Mouse (Mus musculus) E14TG2a.4 (cell line): ENCODE measurements around the gene Parp3.
A peak's percentile ranks its signal among the peaks of the same experiment; 100 is the strongest.

Experiments
- H3K27me3 ChIP-seq: 2 replicates; pipeline ENCODE4 v1.6.1; 2014; ENCODE audit warnings: low read length, control low read depth; ENCODE audit not compliant: insufficient read depth
- H3K36me3 ChIP-seq: 2 replicates; pipeline ENCODE4 v1.6.1; 2014; ENCODE audit warnings: low read length, control low read depth; ENCODE audit not compliant: insufficient read depth
- H3K4me1 ChIP-seq: replicated peaks from 2 replicates; pipeline ENCODE4 v1.6.1; 2014; ENCODE audit warnings: low read depth, low read length, control low read depth
- H3K4me3 ChIP-seq: replicated peaks from 2 replicates; pipeline ENCODE4 v1.5.1; 2014; ENCODE audit warnings: mild to moderate bottlenecking, low read length
- H3K9me3 ChIP-seq: 2 replicates; pipeline ENCODE4 v1.6.1; 2014; ENCODE audit warnings: low read length, control low read depth
- CTCF ChIP-seq: conservative IDR thresholded peaks from 2 replicates; pipeline ENCODE4 v1.5.1; 2014; ENCODE audit warnings: low read length
- NANOG ChIP-seq: IDR thresholded peaks from 2 replicates; pipeline ENCODE4 v1.6.1; 2014; ENCODE audit warnings: borderline replicate concordance, low read length, mixed read lengths
- POU5F1 ChIP-seq: IDR thresholded peaks from 2 replicates; pipeline ENCODE4 v1.6.1; 2014; ENCODE audit warnings: low read length, borderline replicate concordance

The Parp3 gene

GRCm38 (mm10) chr9:106457920-106458319, 18.8 kb downstream of the Parp3 start:
- Histone ChIP-seq H3K9me3 (no peaks in the 10 kb centered on the region), H3K36me3 (peaks cover 65% of the 10 kb centered on the region), H3K4me1 (peaks cover 84% of the 10 kb centered on the region), H3K27me3 (no peaks in the 10 kb centered on the region), H3K4me3 (peak overlapping the region; percentile 84; the same call in 1 of the 2 replicates)
- TF ChIP-seq POU5F1 (no peak), CTCF (no peak), NANOG (no peak)

- H3K4me3 ChIP-seq = peak overlapping the region; percentile 84
- TF ChIP-seq CTCF = no peak
- TF ChIP-seq NANOG = no peak
- no peak for TF ChIP-seq POU5F1
Observed at GRCm38 (mm10) chr9:106457163-106457559, 19.6 kb downstream of the Parp3 start.

GRCm38 (mm10) chr9:106456325-106457162, 20.2 kb downstream of the Parp3 start:
- Histone ChIP-seq H3K4me1 (peaks cover 86% of the 10 kb centered on the region), H3K36me3 (peaks cover 53% of the 10 kb centered on the region), H3K27me3 (no peaks in the 10 kb centered on the region), H3K9me3 (no peaks in the 10 kb centered on the region), H3K4me3 (peak overlapping the region; percentile 84)
- TF ChIP-seq NANOG (no peak), POU5F1 (no peak), CTCF (no peak)

More at GRCm38 (mm10) chr9:106457163-106457559, 19.6 kb downstream of the Parp3 start:
- Histone ChIP-seq H3K9me3 (no peaks in the 10 kb centered on the region), H3K27me3 (no peaks in the 10 kb centered on the region), H3K36me3 (peaks cover 60% of the 10 kb centered on the region), H3K4me1 (peaks cover 86% of the 10 kb centered on the region)

GRCm38 (mm10) chr9:106454888-106455681, 21.7 kb downstream of the Parp3 start:
- Histone ChIP-seq H3K4me1 (peaks cover 88% of the 10 kb centered on the region), H3K36me3 (peaks cover 40% of the 10 kb centered on the region), H3K4me3 (peak overlapping the region; percentile 84), H3K27me3 (no peaks in the 10 kb centered on the region), H3K9me3 (no peaks in the 10 kb centered on the region)
- TF ChIP-seq POU5F1 (no peak), CTCF (no peak), NANOG (no peak)

- peaks cover 3% of the 10 kb centered on the region; the same call in 1 of the 2 replicates for H3K27me3 ChIP-seq
- peaks cover 84% of the 10 kb centered on the region for H3K4me1 ChIP-seq
- H3K4me3 ChIP-seq = peak overlapping the region; percentile 84
- peaks cover 32% of the 10 kb centered on the region for H3K36me3 ChIP-seq
- H3K9me3 ChIP-seq = no peaks in the 10 kb centered on the region
- TF ChIP-seq POU5F1 = no peak
- no peak for TF ChIP-seq NANOG
- TF ChIP-seq CTCF = no peak
Observed at GRCm38 (mm10) chr9:106454071-106454761, 22.5 kb downstream of the Parp3 start.

GRCm38 (mm10) chr9:106453271-106454070, 23.3 kb downstream of the Parp3 start, which contains the start of gene Pcbp4:
TSS of gene Pcbp4 (plus strand) at chr9:106453291.
- Histone ChIP-seq H3K4me1 (peaks cover 84% of the 10 kb centered on the region), H3K4me3 (peak within 1 kb of the TSS; percentile 90)
- TF ChIP-seq CTCF (no peak), POU5F1 (no peak), NANOG (no peak)

GRCm38 (mm10) chr9:106452821-106453220, 23.9 kb downstream of the Parp3 start:
- Histone ChIP-seq H3K4me3 (peak overlapping the region; percentile 90), H3K27me3 (peaks cover 7% of the 10 kb centered on the region; the same call in 1 of the 2 replicates), H3K36me3 (peaks cover 18% of the 10 kb centered on the region), H3K9me3 (no peaks in the 10 kb centered on the region), H3K4me1 (peaks cover 84% of the 10 kb centered on the region)
- TF ChIP-seq CTCF = no peak
- TF ChIP-seq POU5F1 = no peak
- TF ChIP-seq NANOG = no peak

More at GRCm38 (mm10) chr9:106453271-106454070, 23.3 kb downstream of the Parp3 start, which contains the start of gene Pcbp4:
- peaks cover 24% of the 10 kb centered on the region for H3K36me3 ChIP-seq
- H3K27me3 ChIP-seq = peaks cover 7% of the 10 kb centered on the region; the same call in 1 of the 2 replicates
- no peaks in the 10 kb centered on the region for H3K9me3 ChIP-seq
